Mouse (Mus musculus): ENCODE data around the gene Hdac8. TPM values are rescaled to one million over a fixed set of nuclear protein-coding genes. Genes with fewer than 3 reads are reported as not detected.
A peak's percentile ranks its signal among the peaks of the same experiment; 100 is the strongest.

Hdac8 gene
- polyA plus RNA-seq, 1 experiment: 6.4 TPM

DNA sequence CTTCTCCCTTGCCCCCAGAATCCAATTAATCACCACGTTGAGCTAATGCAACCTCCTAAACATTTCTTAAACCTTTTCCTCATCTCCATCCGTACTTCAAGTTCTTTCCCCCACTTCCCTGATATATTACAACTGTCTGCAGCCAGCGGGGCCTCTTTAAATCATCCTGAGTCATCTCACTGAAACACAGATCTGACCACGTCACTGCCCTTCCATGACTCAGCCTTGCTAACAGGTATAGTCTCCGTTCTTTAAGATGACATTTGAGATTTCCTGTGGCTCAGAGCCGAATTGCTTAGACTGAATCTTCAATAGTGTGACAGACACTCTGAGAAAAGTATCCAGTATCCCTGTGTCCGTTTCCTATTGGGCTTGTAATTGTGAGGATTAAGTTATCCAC lies 122.0 kb downstream of the Hdac8 start:
- Histone ChIP-seq H3K27me3 (ENCODE audit: control insufficient read depth, insufficient read depth, insufficient read length) (no peaks in the 10 kb centered on the region), H3K36me3 (ENCODE audit: control insufficient read depth, insufficient read depth) (no peaks in the 10 kb centered on the region), H3ac (ENCODE audit: control insufficient read depth, insufficient read length) (no peak overlapping the region), H3K79me2 (ENCODE audit: control insufficient read depth, insufficient read depth) (no peaks in the 10 kb centered on the region), H3K4me2 (ENCODE audit: low read depth) (peak overlapping the region; percentile 61), H3K4me3 (no peak overlapping the region)
- TF ChIP-seq MYOD1 (IDR thresholded peaks at IDR 0.05; ENCODE audit: control insufficient read depth in 1 of 3, insufficient read length in 2 of 3, low read depth in 2 of 3): no peak
- TF ChIP-seq TCF12 (IDR thresholded peaks at IDR 0.05; ENCODE audit: insufficient read depth, poor library complexity, severe bottlenecking): no peak
- TF ChIP-seq POLR2A (IDR thresholded peaks at IDR 0.05; ENCODE audit: insufficient read length, low read depth): no peak
- TF ChIP-seq E2F4 (IDR thresholded peaks at IDR 0.05; ENCODE audit: insufficient read depth): no peak
- no peak for TF ChIP-seq SRF (IDR thresholded peaks at IDR 0.05; ENCODE audit: control insufficient read depth, insufficient read length, low read depth)
- TF ChIP-seq POLR2AphosphoS2 (IDR thresholded peaks at IDR 0.05; ENCODE audit: insufficient read length, low read depth): no peak
- no peak for TF ChIP-seq MYOG (IDR thresholded peaks at IDR 0.05; ENCODE audit: control insufficient read depth in 1 of 3, insufficient read depth in 1 of 3, insufficient read length in 2 of 3, low read depth in 2 of 3)
- no peak for TF ChIP-seq REST (IDR thresholded peaks at IDR 0.05; ENCODE audit: insufficient read depth, insufficient read length)
- TF ChIP-seq TCF3 (IDR thresholded peaks at IDR 0.05; ENCODE audit: insufficient read length, low read depth): no peak
- TF ChIP-seq USF1 (IDR thresholded peaks at IDR 0.05; ENCODE audit: low read depth): no peak
- TF ChIP-seq MAX (IDR thresholded peaks at IDR 0.05; ENCODE audit: low read depth): no peak
- no peak for TF ChIP-seq CEBPB (IDR thresholded peaks at IDR 0.05; ENCODE audit: insufficient read depth, poor library complexity, severe bottlenecking)

DNA sequence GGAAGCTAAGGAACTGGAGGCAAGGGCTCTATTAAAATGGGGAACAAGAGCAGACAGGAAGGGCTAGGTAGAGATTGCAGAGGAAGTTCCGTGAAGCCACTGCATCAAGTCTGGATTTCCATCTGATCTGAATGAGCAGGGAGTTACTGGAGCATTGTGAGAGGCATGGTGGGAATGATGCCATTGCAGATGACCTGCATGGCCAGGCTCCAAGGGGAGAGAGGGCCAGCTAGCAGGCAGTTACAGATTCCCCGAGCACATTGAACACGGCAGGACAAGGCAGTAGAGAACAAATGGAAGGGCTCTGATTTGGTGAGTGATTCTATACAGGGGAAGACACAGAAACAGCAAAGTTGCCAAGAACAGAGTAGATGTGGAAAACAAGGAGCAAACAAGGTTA lies 138.6 kb downstream of the Hdac8 start:
- TF ChIP-seq MAX (IDR thresholded peaks at IDR 0.05; ENCODE audit: low read depth): no peak
- TF ChIP-seq TCF3 (IDR thresholded peaks at IDR 0.05; ENCODE audit: insufficient read length, low read depth): no peak
- no peak for TF ChIP-seq SRF (IDR thresholded peaks at IDR 0.05; ENCODE audit: control insufficient read depth, insufficient read length, low read depth)
- no peak for TF ChIP-seq USF1 (IDR thresholded peaks at IDR 0.05; ENCODE audit: low read depth)
- TF ChIP-seq E2F4 (IDR thresholded peaks at IDR 0.05; ENCODE audit: insufficient read depth): no peak
- no peak for TF ChIP-seq REST (IDR thresholded peaks at IDR 0.05; ENCODE audit: insufficient read depth, insufficient read length)
- TF ChIP-seq POLR2AphosphoS2 (IDR thresholded peaks at IDR 0.05; ENCODE audit: insufficient read length, low read depth): no peak
- TF ChIP-seq POLR2A (IDR thresholded peaks at IDR 0.05; ENCODE audit: insufficient read length, low read depth): no peak
- TF ChIP-seq CEBPB (IDR thresholded peaks at IDR 0.05; ENCODE audit: insufficient read depth, poor library complexity, severe bottlenecking): no peak
- Histone ChIP-seq H3K4me2 (ENCODE audit: low read depth) (no peak overlapping the region), H3K79me2 (ENCODE audit: control insufficient read depth, insufficient read depth) (no peaks in the 10 kb centered on the region), H3ac (ENCODE audit: control insufficient read depth, insufficient read length) (no peak overlapping the region), H3K36me3 (ENCODE audit: control insufficient read depth, insufficient read depth) (no peaks in the 10 kb centered on the region), H3K4me3 (no peak overlapping the region), H3K27me3 (ENCODE audit: control insufficient read depth, insufficient read depth, insufficient read length) (no peaks in the 10 kb centered on the region)

DNA sequence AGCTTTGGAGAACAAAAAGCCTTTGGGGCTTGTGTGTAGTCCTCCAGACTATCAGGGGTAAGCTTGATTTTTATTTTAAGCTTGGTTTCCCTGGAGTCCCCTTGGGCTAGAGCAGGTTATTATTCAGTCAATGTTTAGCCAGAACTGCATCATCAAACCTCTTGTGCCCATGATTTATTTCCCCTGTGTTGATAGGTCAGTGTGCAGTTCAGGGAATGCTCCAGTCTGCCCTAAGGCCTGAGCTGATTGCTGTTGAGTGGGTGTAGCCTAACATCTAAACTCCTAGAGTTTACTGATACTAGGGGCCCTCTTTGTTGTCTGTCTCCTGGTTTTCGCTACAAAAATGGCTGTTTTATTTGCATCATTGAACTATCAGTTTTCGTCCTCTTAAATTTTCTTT lies 142.9 kb downstream of the Hdac8 start:
- H3K27me3 ChIP-seq (ENCODE audit: control insufficient read depth, insufficient read depth, insufficient read length): no peaks in the 10 kb centered on the region

DNA sequence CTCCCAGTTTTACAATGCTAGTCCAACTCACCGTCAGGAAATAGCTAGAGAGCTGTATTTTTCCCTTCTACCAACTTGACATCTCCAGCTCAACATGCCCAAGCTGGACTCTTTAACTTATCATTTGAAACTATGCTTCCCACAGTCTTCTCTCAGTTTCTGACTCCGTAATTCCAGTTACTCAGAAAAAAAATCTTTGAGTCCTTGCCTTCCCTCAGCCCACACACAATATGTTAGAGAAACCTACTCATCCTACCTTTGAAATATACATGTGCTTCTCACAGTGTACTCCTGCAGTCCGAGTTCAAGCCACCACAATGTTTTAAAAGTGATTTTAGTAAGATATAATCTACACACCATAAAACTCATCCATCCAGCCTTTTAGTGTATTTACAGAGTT lies 151.7 kb downstream of the Hdac8 start:
- Histone ChIP-seq H3K36me3 (ENCODE audit: control insufficient read depth, insufficient read depth) (no peaks in the 10 kb centered on the region), H3K27me3 (ENCODE audit: control insufficient read depth, insufficient read depth, insufficient read length) (no peaks in the 10 kb centered on the region), H3ac (ENCODE audit: control insufficient read depth, insufficient read length) (no peak overlapping the region), H3K4me2 (ENCODE audit: low read depth) (no peak overlapping the region), H3K79me2 (ENCODE audit: control insufficient read depth, insufficient read depth) (no peaks in the 10 kb centered on the region), H3K4me3 (no peak overlapping the region)
- no peak for TF ChIP-seq MAX (IDR thresholded peaks at IDR 0.05; ENCODE audit: low read depth)
- no peak for TF ChIP-seq REST (IDR thresholded peaks at IDR 0.05; ENCODE audit: insufficient read depth, insufficient read length)
- TF ChIP-seq MYOG (IDR thresholded peaks at IDR 0.05; ENCODE audit: control insufficient read depth in 1 of 3, insufficient read depth in 1 of 3, insufficient read length in 2 of 3, low read depth in 2 of 3): no peak
- TF ChIP-seq SRF (IDR thresholded peaks at IDR 0.05; ENCODE audit: control insufficient read depth, insufficient read length, low read depth): no peak
- no peak for TF ChIP-seq E2F4 (IDR thresholded peaks at IDR 0.05; ENCODE audit: insufficient read depth)
- no peak for TF ChIP-seq TCF12 (IDR thresholded peaks at IDR 0.05; ENCODE audit: insufficient read depth, poor library complexity, severe bottlenecking)
- no peak for TF ChIP-seq POLR2AphosphoS2 (IDR thresholded peaks at IDR 0.05; ENCODE audit: insufficient read length, low read depth)
- no peak for TF ChIP-seq MYOD1 (IDR thresholded peaks at IDR 0.05; ENCODE audit: control insufficient read depth in 1 of 3, insufficient read length in 2 of 3, low read depth in 2 of 3)
- no peak for TF ChIP-seq CEBPB (IDR thresholded peaks at IDR 0.05; ENCODE audit: insufficient read depth, poor library complexity, severe bottlenecking)
- no peak for TF ChIP-seq USF1 (IDR thresholded peaks at IDR 0.05; ENCODE audit: low read depth)
- TF ChIP-seq TCF3 (IDR thresholded peaks at IDR 0.05; ENCODE audit: insufficient read length, low read depth): no peak
- no peak for TF ChIP-seq POLR2A (IDR thresholded peaks at IDR 0.05; ENCODE audit: insufficient read length, low read depth)

More for the DNA sequence above, 142.9 kb downstream of the Hdac8 start:
- Histone ChIP-seq H3K4me3 (no peak overlapping the region), H3K4me2 (ENCODE audit: low read depth) (no peak overlapping the region), H3ac (ENCODE audit: control insufficient read depth, insufficient read length) (no peak overlapping the region), H3K36me3 (ENCODE audit: control insufficient read depth, insufficient read depth) (no peaks in the 10 kb centered on the region), H3K79me2 (ENCODE audit: control insufficient read depth, insufficient read depth) (no peaks in the 10 kb centered on the region)
- TF ChIP-seq POLR2A (IDR thresholded peaks at IDR 0.05; ENCODE audit: insufficient read length, low read depth): no peak
- TF ChIP-seq MAX (IDR thresholded peaks at IDR 0.05; ENCODE audit: low read depth): no peak
- TF ChIP-seq MYOG (IDR thresholded peaks at IDR 0.05; ENCODE audit: control insufficient read depth in 1 of 3, insufficient read depth in 1 of 3, insufficient read length in 2 of 3, low read depth in 2 of 3): no peak

Data from myocyte (in vitro differentiated cells).